8 mouse cellular contexts compared by ENCODE assay signal in the genomic region with DNA sequence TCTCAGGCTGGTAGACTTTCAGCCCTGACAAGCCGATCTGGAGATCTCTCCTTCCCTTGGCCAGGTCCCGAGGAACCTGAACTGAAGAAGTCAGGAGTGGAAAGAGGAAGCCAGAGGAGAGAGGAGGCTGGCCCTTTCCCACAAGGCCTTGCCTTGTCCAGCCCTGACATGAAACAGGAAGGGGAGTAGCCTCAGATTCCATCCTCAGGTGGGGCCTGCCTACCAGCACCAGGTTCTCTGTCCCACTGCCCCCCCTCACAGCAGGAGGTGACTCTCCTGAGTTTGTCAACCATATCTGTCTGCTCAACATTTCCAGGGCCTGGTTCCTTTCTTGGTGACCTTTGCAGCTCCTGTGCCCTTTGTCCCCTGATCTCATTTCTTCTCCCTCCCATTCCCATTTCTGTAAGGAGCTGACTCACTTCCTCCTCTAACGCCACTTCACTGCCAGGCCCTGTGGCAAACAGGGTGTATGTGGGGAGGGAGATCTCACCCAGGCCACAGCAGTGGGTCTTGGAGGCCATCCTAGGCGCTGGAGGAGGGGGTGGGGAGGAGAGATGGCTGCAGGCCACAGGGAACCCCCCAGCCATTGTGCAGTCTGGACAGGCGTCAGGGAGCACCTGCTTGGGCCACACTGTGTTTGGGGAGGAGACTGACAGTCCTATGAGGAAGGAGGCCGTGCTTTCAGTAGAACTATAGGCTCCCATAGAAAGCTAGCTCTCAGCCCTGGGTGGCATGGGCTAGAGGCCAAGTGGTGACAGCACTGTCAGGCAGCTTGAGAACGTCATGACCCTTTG. TPM values are rescaled to one million over a fixed set of nuclear protein-coding genes. Genes with fewer than 3 reads are reported as not detected.
DNase-seq lines count a peak whose midpoint lies in the region; ATAC-seq and TF ChIP-seq lines count a peak whose summit lies in the region.

No protein-coding gene starts in this region.

- 0 out of 2 replicates have a peak overlapping the region, but pooled peaks have one; percentile 17 for H3K9ac ChIP-seq in forebrain, embryonic 12.5 days
- H3K9ac ChIP-seq in intestine, embryonic 16.5 days (ENCODE audit: low read depth, low read length) = peak overlapping the region; percentile 71
- H3K9ac ChIP-seq in liver, postnatal 0 days (replicated peaks) = peak overlapping the region; percentile 47
- H3K9ac ChIP-seq in stomach, embryonic 15.5 days = no peak overlapping the region

- peak overlapping the region; percentile 61 for H3K27ac ChIP-seq in forebrain, embryonic 12.5 days
- H3K27ac ChIP-seq in intestine, embryonic 16.5 days (ENCODE audit: low read length) = peak overlapping the region; percentile 99
- peak overlapping the region; percentile 94 for H3K27ac ChIP-seq in liver, postnatal 0 days (ENCODE audit: low read depth)
- H3K27ac ChIP-seq in stomach, embryonic 15.5 days = peak overlapping the region; percentile 84

- H3K4me2 ChIP-seq in forebrain, embryonic 12.5 days = no peak overlapping the region
- H3K4me2 ChIP-seq in intestine, embryonic 16.5 days (ENCODE audit: low read depth, low read length) = peak overlapping the region; percentile 37
- H3K4me2 ChIP-seq in liver, postnatal 0 days (ENCODE audit: low read depth, low read length) = peak overlapping the region; percentile 69
- H3K4me2 ChIP-seq in stomach, embryonic 15.5 days = peak overlapping the region; percentile 8; the same call in 1 of the 2 replicates

- peaks cover 42% of the 10 kb centered on the region for H3K4me1 ChIP-seq in forebrain, embryonic 12.5 days
- H3K4me1 ChIP-seq in intestine, embryonic 16.5 days (ENCODE audit: control insufficient read depth, insufficient read depth, low read length) = peaks cover 60% of the 10 kb centered on the region
- H3K4me1 ChIP-seq in liver, postnatal 0 days (ENCODE audit: insufficient read depth) = peaks cover 81% of the 10 kb centered on the region
- peaks cover 50% of the 10 kb centered on the region for H3K4me1 ChIP-seq in stomach, embryonic 15.5 days

- H3K4me3 ChIP-seq in forebrain, embryonic 12.5 days (replicated peaks) = no peak overlapping the region
- H3K4me3 ChIP-seq in intestine, embryonic 16.5 days (ENCODE audit: low read length) = peak overlapping the region; percentile 11; the same call in 1 of the 2 replicates
- H3K4me3 ChIP-seq in liver, postnatal 0 days (ENCODE audit: low read depth, low read length) = no peak overlapping the region
- H3K4me3 ChIP-seq in stomach, embryonic 15.5 days (replicated peaks) = no peak overlapping the region

- TF ChIP-seq EP300 in liver, postnatal 0 days (IDR thresholded peaks at IDR 0.05; ENCODE audit: low read depth) = no peak

- WGBS in forebrain, embryonic 12.5 days = 61% methylated on average over 7 of the region's 7 CpGs
- 38% methylated on average over 7 of the region's 7 CpGs for WGBS in intestine, embryonic 16.5 days
- WGBS in liver, postnatal 0 days (ENCODE audit: insufficient replicate concordance) = 29% methylated on average over 7 of the region's 7 CpGs
- 40% methylated on average over 7 of the region's 7 CpGs for WGBS in stomach, embryonic 15.5 days

- H3K9me3 ChIP-seq in forebrain, embryonic 12.5 days = no peaks in the 10 kb centered on the region
- no peaks in the 10 kb centered on the region for H3K9me3 ChIP-seq in intestine, embryonic 16.5 days (ENCODE audit: control insufficient read depth, low read length)
- no peaks in the 10 kb centered on the region for H3K9me3 ChIP-seq in liver, postnatal 0 days (ENCODE audit: low read length)
- H3K9me3 ChIP-seq in stomach, embryonic 15.5 days = no peaks in the 10 kb centered on the region

- H3K36me3 ChIP-seq in forebrain, embryonic 12.5 days (replicated peaks) = no peaks in the 10 kb centered on the region
- H3K36me3 ChIP-seq in intestine, embryonic 16.5 days (ENCODE audit: control insufficient read depth, insufficient read depth, low read length) = no peaks in the 10 kb centered on the region
- no peaks in the 10 kb centered on the region; the same call in 1 of the 2 replicates for H3K36me3 ChIP-seq in liver, postnatal 0 days (replicated peaks; ENCODE audit: insufficient read depth, low read length)
- no peaks in the 10 kb centered on the region for H3K36me3 ChIP-seq in stomach, embryonic 15.5 days

- no peaks in the 10 kb centered on the region for H3K27me3 ChIP-seq in forebrain, embryonic 12.5 days
- H3K27me3 ChIP-seq in intestine, embryonic 16.5 days (replicated peaks; ENCODE audit: control insufficient read depth, insufficient read depth, low read length) = no peaks in the 10 kb centered on the region
- H3K27me3 ChIP-seq in liver, postnatal 0 days (ENCODE audit: insufficient read depth, low read length) = no peaks in the 10 kb centered on the region
- H3K27me3 ChIP-seq in stomach, embryonic 15.5 days (replicated peaks) = no peaks in the 10 kb centered on the region

- peak; percentile 73 for DNase-seq in cerebellum, adult 11-12 months
- DNase-seq in cerebellum, adult 11 months = no peak
- DNase-seq in adipocyte (ENCODE audit: low spot score) = peak; percentile 66
- DNase-seq in liver, postnatal 0 days = peak; percentile 75
- DNase-seq in right cerebral cortex, postnatal 4 days = no peak

- no peak for TF ChIP-seq CTCF in liver, postnatal 0 days (IDR thresholded peaks at IDR 0.05; ENCODE audit: low read depth)

- no peak for ATAC-seq in forebrain, embryonic 12.5 days (ENCODE audit: low FRiP score)
- peak; percentile 86 for ATAC-seq in intestine, embryonic 16.5 days
- ATAC-seq in liver, postnatal 0 days = peak; percentile 49
- ATAC-seq in stomach, embryonic 15.5 days (ENCODE audit: insufficient read depth, low FRiP score, low read depth) = peak; percentile 51

RNA-seq across cellular contexts. Expression of a gene that starts 1.6 kb away (rescaled TPM):
- 2.1 and 2.9 TPM in 2 replicates for polyA plus RNA-seq in forebrain, embryonic 12.5 days (2016; fragmentation: Nextera tagmentation; extraction: Ambion mirVana)
- polyA plus RNA-seq in intestine, embryonic 16.5 days (2015; fragmentation: Nextera tagmentation; extraction: Ambion mirVana) = 0.89 and 1.0 TPM in 2 replicates
- 0.12 and 0.31 TPM in 2 replicates for polyA plus RNA-seq in liver, postnatal 0 days (2015; fragmentation: Nextera tagmentation; extraction: Ambion mirVana)
- 1.5 and 1.6 TPM in 2 replicates for polyA plus RNA-seq in stomach, embryonic 15.5 days (2015; fragmentation: Nextera tagmentation; extraction: Ambion mirVana)

RNA-seq across cellular contexts. Expression of a gene that starts 22.9 kb away (rescaled TPM):
- polyA plus RNA-seq in forebrain, embryonic 12.5 days (2016; fragmentation: Nextera tagmentation; extraction: Ambion mirVana) = 49.4 and 56.7 TPM in 2 replicates
- 31.2 and 31.8 TPM in 2 replicates for polyA plus RNA-seq in intestine, embryonic 16.5 days (2015; fragmentation: Nextera tagmentation; extraction: Ambion mirVana)
- polyA plus RNA-seq in liver, postnatal 0 days (2015; fragmentation: Nextera tagmentation; extraction: Ambion mirVana) = 10.4 and 10.5 TPM in 2 replicates
- polyA plus RNA-seq in stomach, embryonic 15.5 days (2015; fragmentation: Nextera tagmentation; extraction: Ambion mirVana) = 29.7 and 29.9 TPM in 2 replicates

Comparison
In these comparisons a context has a peak if more than half of its experiments do, and no peak if none do; other contexts are left out.
1. DNase-seq: peak in cerebellum, adult 11-12 months (single experiment), adipocyte (single experiment) and liver, postnatal 0 days (single experiment); none in cerebellum, adult 11 months (single experiment) and right cerebral cortex, postnatal 4 days (single experiment).
2. Peak in every context shown above with its lines, with median percentiles within 50 percentile points of each other: H3K27ac ChIP-seq.